Comparison of ENCODE assay signal across 14 mouse cellular contexts in genomic region chr11:103345408-103346091, GRCm38 (mm10). TPM values are rescaled to one million over a fixed set of nuclear protein-coding genes. Genes with fewer than 3 reads are reported as not detected.
DNase-seq lines count a peak whose midpoint lies in the region; ATAC-seq lines count a peak whose summit lies in the region.
"Had no signal": no experiment of that assay in that cellular context is flagged by ENCODE, and none has a peak within 500 bp of the region (broad histone marks: within the 10 kb centered on the region; RNA-seq: fewer than 3 reads in every experiment).

No protein-coding gene starts in this region.

- no peak overlapping the region for H3K4me3 ChIP-seq in kidney, embryonic 15.5 days (replicated peaks)
- peak overlapping the region; percentile 83 for H3K4me3 ChIP-seq in megakaryocyte, embryonic 14.5 days (replicated peaks)
- H3K4me3 ChIP-seq in intestine, embryonic 14.5 days (ENCODE audit: low read depth, low read length) = no peak overlapping the region
- no peak overlapping the region for H3K4me3 ChIP-seq in stomach, embryonic 15.5 days (replicated peaks)
- no peak overlapping the region for H3K4me3 ChIP-seq in forebrain, embryonic 15.5 days
- H3K4me3 ChIP-seq: embryonic facial prominence, embryonic 10.5 days; liver, embryonic 13.5 days had no signal

- no peak for DNase-seq in kidney, postnatal 10 days
- no peak for DNase-seq in intestine, embryonic 14.5 days (ENCODE audit: low spot score)
- DNase-seq: adrenal gland, postnatal 36 days; cerebellum, postnatal 14 days; heart, postnatal 4 days; liver, embryonic 13.5 days; right cerebral cortex, postnatal 25 days had no signal

- H3K27me3 ChIP-seq in kidney, embryonic 15.5 days = no peaks in the 10 kb centered on the region
- H3K27me3 ChIP-seq in megakaryocyte, embryonic 14.5 days (replicated peaks) = peaks cover 48% of the 10 kb centered on the region
- H3K27me3 ChIP-seq in intestine, embryonic 14.5 days (replicated peaks; ENCODE audit: control insufficient read depth, insufficient read depth, low read length) = no peaks in the 10 kb centered on the region
- no peaks in the 10 kb centered on the region for H3K27me3 ChIP-seq in stomach, embryonic 15.5 days (replicated peaks)
- no peaks in the 10 kb centered on the region for H3K27me3 ChIP-seq in forebrain, embryonic 15.5 days
- H3K27me3 ChIP-seq: liver, embryonic 13.5 days had no signal

- H3K9ac ChIP-seq in kidney, embryonic 15.5 days = 0 out of 2 replicates have a peak overlapping the region, but pooled peaks have one; percentile 10
- no peak overlapping the region for H3K9ac ChIP-seq in intestine, embryonic 14.5 days (ENCODE audit: low read length)
- no peak overlapping the region for H3K9ac ChIP-seq in stomach, embryonic 15.5 days
- no peak overlapping the region for H3K9ac ChIP-seq in forebrain, embryonic 15.5 days (replicated peaks)
- H3K9ac ChIP-seq: liver, embryonic 13.5 days had no signal

- no peak for ATAC-seq in kidney, embryonic 15.5 days (replicated peaks; ENCODE audit: low FRiP score)
- ATAC-seq in megakaryocyte, adult 5-6 weeks (ENCODE audit: poor library complexity, severe bottlenecking) = no peak
- ATAC-seq in intestine, embryonic 14.5 days (replicated peaks; ENCODE audit: low FRiP score, low TSS enrichment, low read depth) = no peak
- no peak for ATAC-seq in stomach, embryonic 15.5 days (ENCODE audit: insufficient read depth, low FRiP score, low read depth)
- no peak for ATAC-seq in forebrain, embryonic 15.5 days (replicated peaks)
- ATAC-seq: activated CD4-positive, CD25-positive, alpha-beta regulatory T cell, adult 4 months had no signal

- peak overlapping the region; percentile 66 for H3K27ac ChIP-seq in kidney, embryonic 15.5 days
- peak overlapping the region; percentile 58 for H3K27ac ChIP-seq in intestine, embryonic 14.5 days (ENCODE audit: low read depth)
- peak overlapping the region; percentile 90 for H3K27ac ChIP-seq in stomach, embryonic 15.5 days
- no peak overlapping the region for H3K27ac ChIP-seq in forebrain, embryonic 15.5 days (replicated peaks)
- H3K27ac ChIP-seq: embryonic facial prominence, embryonic 10.5 days had no signal

- 86% methylated on average over 7 of the region's 7 CpGs for whole genome bisulfite sequencing in kidney, embryonic 15.5 days
- 80% methylated on average over 7 of the region's 7 CpGs for WGBS in intestine, embryonic 14.5 days
- 65% methylated on average over 7 of the region's 7 CpGs for WGBS in stomach, embryonic 15.5 days
- 81% methylated on average over 7 of the region's 7 CpGs for WGBS in forebrain, embryonic 15.5 days

- peaks cover 42% of the 10 kb centered on the region for H3K4me1 ChIP-seq in kidney, embryonic 15.5 days
- H3K4me1 ChIP-seq in megakaryocyte, embryonic 14.5 days = peaks cover 47% of the 10 kb centered on the region
- H3K4me1 ChIP-seq in intestine, embryonic 14.5 days (replicated peaks; ENCODE audit: control insufficient read depth, insufficient read depth, low read length) = 0 out of 2 replicates have a peak, but pooled peaks cover 6% of the 10 kb centered on the region
- H3K4me1 ChIP-seq in stomach, embryonic 15.5 days = peaks cover 20% of the 10 kb centered on the region
- no peaks in the 10 kb centered on the region for H3K4me1 ChIP-seq in forebrain, embryonic 15.5 days

- peaks cover 4% of the 10 kb centered on the region; the same call in 1 of the 2 replicates for H3K36me3 ChIP-seq in kidney, embryonic 15.5 days
- H3K36me3 ChIP-seq in megakaryocyte, embryonic 14.5 days (replicated peaks; ENCODE audit: low read length) = peaks cover 3% of the 10 kb centered on the region
- H3K36me3 ChIP-seq in intestine, embryonic 14.5 days (ENCODE audit: control insufficient read depth, insufficient read depth, low read length) = no peaks in the 10 kb centered on the region
- H3K36me3 ChIP-seq in stomach, embryonic 15.5 days = no peaks in the 10 kb centered on the region
- H3K36me3 ChIP-seq in forebrain, embryonic 15.5 days = no peaks in the 10 kb centered on the region
- H3K36me3 ChIP-seq: embryonic facial prominence, embryonic 10.5 days; liver, embryonic 13.5 days had no signal

- H3K4me2 ChIP-seq in kidney, embryonic 15.5 days = no peak overlapping the region
- 0 out of 2 replicates have a peak overlapping the region, but pooled peaks have one; percentile 9 for H3K4me2 ChIP-seq in intestine, embryonic 14.5 days (ENCODE audit: low read length)
- H3K4me2 ChIP-seq in stomach, embryonic 15.5 days = 0 out of 2 replicates have a peak overlapping the region, but pooled peaks have one; percentile 5
- no peak overlapping the region for H3K4me2 ChIP-seq in forebrain, embryonic 15.5 days (replicated peaks)

- H3K9me3 ChIP-seq in kidney, embryonic 15.5 days (replicated peaks) = 0 out of 2 replicates have a peak, but pooled peaks cover 2% of the 10 kb centered on the region
- H3K9me3 ChIP-seq in megakaryocyte, embryonic 14.5 days = peaks cover 9% of the 10 kb centered on the region
- no peaks in the 10 kb centered on the region for H3K9me3 ChIP-seq in intestine, embryonic 14.5 days (ENCODE audit: control insufficient read depth, low read length)
- no peaks in the 10 kb centered on the region for H3K9me3 ChIP-seq in stomach, embryonic 15.5 days
- no peaks in the 10 kb centered on the region for H3K9me3 ChIP-seq in forebrain, embryonic 15.5 days
- H3K9me3 ChIP-seq: embryonic facial prominence, embryonic 10.5 days; liver, embryonic 13.5 days had no signal

RNA-seq across cellular contexts. Expression of gene Arhgap27, which starts 17.9 kb away (rescaled TPM):
- polyA plus RNA-seq in kidney, embryonic 15.5 days (2015; fragmentation: Nextera tagmentation; extraction: Ambion mirVana) = 15.8 and 17.2 TPM in 2 replicates
- polyA plus RNA-seq in megakaryocyte, embryonic 14.5 days (2012; ENCODE audit: insufficient read depth, low replicate concordance) = 4.9 TPM in 1 of 2 replicates, not detected in the other
- 20.1 and 20.5 TPM in 2 replicates for total RNA-seq in megakaryocyte, adult 5-6 weeks (2015)
- 20.1 and 21.9 TPM in 2 replicates for total RNA-seq in megakaryocyte, adult 5-6 weeks (2017)
- polyA plus RNA-seq in intestine, embryonic 14.5 days (2014; fragmentation: Nextera tagmentation; extraction: Ambion mirVana) = 23.8 and 24.8 TPM in 2 replicates
- 21.2 and 21.5 TPM in 2 replicates for polyA plus RNA-seq in stomach, embryonic 15.5 days (2015; fragmentation: Nextera tagmentation; extraction: Ambion mirVana)
- polyA plus RNA-seq in forebrain, embryonic 15.5 days (2015; fragmentation: Nextera tagmentation; extraction: Ambion mirVana) = 2.5 and 3.0 TPM in 2 replicates

Comparison
In these comparisons a context has a peak if more than half of its experiments do, and no peak if none do; other contexts are left out.
1. H3K4me2 ChIP-seq: peak in intestine, embryonic 14.5 days (single experiment) and stomach, embryonic 15.5 days (single experiment); none in kidney, embryonic 15.5 days (single experiment) and forebrain, embryonic 15.5 days (single experiment).